Mouse (Mus musculus) erythroblast, embryonic 14.5 days (primary cell): ENCODE measurements around the gene Slc12a9.

ENCODE experiments used
- GATA1 ChIP-seq: IDR thresholded peaks from 2 replicates; pipeline ENCODE4 v1.6.1; 2012; ENCODE audit warnings: low read length, inconsistent platforms, mixed read lengths
- TAL1 ChIP-seq: IDR thresholded peaks from 3 replicates; pipeline ENCODE4 v1.6.1; 2012; ENCODE audit warnings: low read length, inconsistent platforms, mixed read lengths

DNA sequence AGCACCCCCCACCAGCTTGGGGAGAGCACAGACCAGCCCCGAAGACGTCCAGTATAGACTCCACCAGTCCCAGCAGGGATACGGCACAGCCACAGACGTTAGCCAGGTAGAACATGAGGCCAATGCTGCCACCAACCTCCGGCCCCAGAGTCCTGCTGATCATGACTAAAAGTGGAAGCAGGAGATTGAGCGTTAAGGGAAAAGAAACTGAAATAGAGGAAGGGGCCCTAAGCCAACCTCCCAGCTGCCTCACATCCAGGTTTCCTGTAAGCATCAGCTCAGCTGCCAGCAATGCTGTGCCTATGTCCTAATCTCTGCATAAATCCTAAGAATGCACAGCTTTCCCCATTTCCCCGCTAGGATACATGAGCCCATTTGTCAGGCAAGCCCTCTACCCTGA, 2.5 kb downstream of the Slc12a9 start:
- TF ChIP-seq GATA1 (no peak), TAL1 (no peak)
